Mouse (Mus musculus): Measurements from ENCODE around the gene Baz2b.

- TF ChIP-seq POLR2A (IDR thresholded peaks at IDR 0.05; ENCODE audit: low read depth, low read length), result no peak
- no peak for TF ChIP-seq CTCF (IDR thresholded peaks at IDR 0.05; ENCODE audit: extremely low read depth, insufficient read depth, insufficient read length, insufficient replicate concordance)
These were observed 27.9 kb downstream of the Baz2b start for GRCm38 (mm10) chr2:60181696-60182095.
